Mouse (Mus musculus) T-cell, adult 2 months (primary cell): ENCODE measurements around the gene Tiam2.
"Not testable (repeated sequence)": the region's sequence is repeated elsewhere in the genome, so short reads cannot be mapped to it uniquely, and the experiment has no call there.

Experiments used
- DNase-seq: peaks from one replicate; pipeline ENCODE4 v3.0.0; 2022; ENCODE audit warnings: low spot score

Gene Tiam2

DNA sequence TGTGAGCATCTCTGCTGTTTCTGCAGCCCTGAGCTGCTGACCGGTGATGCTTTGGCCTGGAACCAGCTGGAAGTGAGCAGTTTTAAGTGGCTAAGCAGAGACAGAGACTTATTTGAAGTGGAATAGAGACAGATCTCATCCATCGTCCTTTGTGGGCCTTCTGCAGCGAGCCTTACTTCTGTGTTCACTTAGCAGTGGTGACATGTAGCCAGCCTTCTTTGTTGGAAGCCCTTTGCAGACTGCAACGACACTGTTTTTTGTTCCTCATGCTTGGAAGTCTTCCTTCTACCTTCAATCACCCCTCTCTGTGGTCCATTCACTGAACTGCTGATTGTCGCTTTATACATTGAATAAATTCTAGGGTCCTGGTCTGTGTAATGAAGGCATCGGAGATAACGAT, 18.5 kb downstream of the Tiam2 start:
- no peak for DNase-seq

DNA sequence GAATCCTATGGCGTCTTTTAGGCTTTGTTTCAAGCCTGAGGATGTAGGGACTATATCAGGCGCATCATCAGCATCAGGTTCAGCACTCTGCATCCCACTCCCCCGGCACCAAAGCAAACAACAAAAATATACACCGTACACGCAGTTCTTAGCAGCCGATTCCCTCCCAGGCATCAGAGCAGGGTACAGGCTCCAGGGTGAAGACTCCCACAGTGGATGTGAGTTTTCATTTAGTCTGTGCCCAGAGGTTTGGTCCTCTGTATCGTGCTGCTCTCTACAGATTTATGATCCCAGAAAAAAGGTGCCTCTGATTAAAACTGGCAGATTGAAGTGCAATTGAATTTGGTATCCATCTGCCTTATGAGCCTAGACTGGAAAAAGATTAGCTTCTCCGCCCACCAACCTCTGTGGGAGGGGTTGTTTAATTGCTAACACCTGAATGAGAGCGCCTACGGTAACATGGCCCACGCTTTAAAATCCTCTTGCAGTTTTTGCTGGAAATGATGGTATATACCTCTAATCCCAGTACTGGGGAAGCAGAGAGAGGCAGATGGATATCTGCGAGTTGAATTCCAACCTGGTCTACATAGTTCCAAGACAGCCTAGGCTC, 19.0 kb downstream of the Tiam2 start:
- DNase-seq: no peak

DNA sequence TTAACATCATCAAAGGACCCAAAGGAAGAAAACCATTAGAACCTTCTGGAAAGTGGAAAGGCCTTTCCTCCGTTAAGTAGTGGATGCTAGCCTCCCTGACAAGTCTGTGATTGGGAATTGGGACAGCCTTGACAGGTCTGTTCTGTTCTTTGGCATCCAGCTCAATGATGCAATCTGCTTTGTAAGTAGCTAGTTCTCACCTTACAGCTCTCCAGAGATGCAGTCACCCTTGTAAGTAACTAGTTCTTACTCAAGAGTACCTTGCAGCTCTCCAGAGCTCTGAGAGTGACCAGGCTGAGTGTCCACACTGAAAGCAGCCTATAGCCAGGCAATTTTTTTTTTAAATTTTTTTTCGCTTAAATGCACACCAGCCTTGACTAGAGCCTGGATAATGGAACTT, 21.4 kb downstream of the Tiam2 start:
- DNase-seq: no peak

DNA sequence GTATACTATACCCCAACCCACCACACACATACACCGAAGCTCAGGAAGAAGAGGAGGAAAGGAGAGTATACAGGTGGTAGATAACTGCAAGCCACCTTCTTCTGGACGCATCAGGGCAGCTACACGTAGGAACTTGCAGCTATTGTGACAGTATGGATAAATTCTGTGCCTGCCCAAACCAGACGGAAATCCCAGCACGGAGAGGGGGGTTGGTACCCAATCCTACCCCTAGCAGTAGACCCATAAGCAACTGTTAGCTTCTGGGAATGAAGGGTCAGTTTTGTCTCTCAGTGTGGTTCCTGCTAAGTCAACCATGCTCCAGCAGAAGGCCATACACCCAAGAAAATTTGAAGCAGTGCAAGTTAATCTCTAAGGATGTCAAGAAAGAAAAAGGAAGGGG, 23.0 kb downstream of the Tiam2 start:
- DNase-seq: no peak

DNA sequence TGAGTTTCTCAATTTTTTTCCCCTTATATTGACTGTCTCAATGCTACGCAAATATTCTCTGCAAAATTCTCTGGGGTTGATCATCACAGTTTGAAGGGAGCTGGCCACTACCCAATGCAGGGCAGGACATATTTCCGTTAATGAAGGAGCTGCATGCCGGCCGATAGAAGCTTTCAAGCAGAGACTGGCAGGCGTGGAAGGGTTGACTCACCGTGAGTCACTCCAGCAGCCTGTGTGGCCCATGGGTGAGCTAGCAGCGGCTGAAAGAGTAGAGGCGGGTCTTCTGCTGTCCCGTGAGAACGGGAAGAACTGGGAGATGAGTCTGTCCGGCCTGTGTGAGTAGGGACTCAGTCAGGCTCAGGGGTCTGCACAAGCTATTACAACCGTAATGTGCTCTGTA, 23.6 kb downstream of the Tiam2 start:
- DNase-seq: no peak

DNA sequence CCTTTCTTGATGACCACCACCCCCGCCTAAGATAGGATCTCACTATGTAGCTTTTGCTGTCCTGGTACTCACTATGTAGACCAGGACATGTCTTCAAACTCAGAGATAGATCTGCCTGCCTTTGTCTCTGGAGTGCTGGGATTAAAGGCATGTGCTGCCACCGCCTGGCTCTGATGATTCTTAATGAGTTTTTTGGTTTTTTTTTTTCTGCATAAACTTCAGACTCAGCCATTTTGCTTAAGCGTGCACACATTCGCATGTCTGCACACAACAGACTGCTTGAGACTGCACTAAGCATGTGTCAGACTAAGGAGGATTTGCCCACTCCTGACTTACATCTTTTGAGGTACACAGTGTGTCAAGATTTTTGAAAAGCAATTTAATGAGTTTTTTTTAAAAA, 24.0 kb downstream of the Tiam2 start:
- no peak for DNase-seq

DNA sequence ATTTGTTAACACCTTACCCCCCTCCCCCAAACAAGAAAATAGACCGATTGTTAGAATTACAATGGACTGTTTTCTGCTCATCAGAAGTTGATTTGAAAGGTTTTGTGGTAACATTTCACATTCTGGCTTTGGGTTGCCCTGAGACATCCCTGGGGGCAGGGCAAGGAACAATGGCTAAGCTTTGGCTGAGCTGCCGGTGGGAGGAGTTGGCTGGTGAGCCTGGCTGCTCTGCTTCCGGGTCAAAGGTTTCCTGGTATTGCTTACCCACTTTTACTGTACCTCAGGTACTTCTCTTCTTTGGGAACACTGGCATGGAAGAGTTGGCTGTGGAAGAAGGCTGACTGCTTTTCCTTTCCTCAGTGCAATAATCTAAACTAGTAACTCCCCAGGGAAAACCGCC, 25.3 kb downstream of the Tiam2 start:
- no peak for DNase-seq

DNA sequence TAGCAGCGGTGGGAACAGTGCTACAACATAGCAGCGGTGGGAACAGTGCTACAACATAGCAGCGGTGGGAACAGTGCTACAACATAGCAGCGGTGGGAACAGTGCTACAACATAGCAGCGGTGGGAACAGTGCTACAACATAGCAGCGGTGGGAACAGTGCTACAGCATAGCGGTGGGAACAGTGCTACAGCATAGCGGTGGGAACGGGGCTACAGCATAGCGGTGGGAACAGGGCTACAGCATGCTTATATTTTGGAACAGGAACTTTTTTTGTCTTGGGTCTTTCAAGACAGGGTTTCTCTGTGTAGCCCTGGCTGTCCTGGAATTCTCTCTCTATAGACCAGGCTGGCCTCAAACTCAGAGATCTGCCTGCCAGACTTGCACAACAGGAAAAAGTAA, 26.8 kb downstream of the Tiam2 start:
- DNase-seq: not testable (repeated sequence)

DNA sequence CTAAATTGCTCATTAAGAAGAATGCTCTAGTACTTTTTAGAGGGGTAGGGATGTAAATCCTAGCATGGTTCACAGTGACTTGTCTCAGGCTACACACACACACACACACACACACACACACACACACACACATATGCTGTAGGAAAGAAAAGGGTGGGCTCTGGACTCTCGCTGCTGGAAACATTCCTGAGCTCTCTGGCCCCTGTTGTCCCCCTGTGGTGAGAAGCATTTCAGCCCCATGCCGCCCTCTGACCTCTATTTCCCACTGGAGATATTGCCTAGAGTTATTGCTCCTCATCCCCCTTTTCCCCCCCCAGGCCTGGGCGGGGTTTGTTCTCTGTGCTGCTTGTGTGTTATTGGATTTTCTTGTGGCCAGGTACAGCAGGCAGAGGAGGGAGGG, 28.5 kb downstream of the Tiam2 start:
- DNase-seq: no peak

DNA sequence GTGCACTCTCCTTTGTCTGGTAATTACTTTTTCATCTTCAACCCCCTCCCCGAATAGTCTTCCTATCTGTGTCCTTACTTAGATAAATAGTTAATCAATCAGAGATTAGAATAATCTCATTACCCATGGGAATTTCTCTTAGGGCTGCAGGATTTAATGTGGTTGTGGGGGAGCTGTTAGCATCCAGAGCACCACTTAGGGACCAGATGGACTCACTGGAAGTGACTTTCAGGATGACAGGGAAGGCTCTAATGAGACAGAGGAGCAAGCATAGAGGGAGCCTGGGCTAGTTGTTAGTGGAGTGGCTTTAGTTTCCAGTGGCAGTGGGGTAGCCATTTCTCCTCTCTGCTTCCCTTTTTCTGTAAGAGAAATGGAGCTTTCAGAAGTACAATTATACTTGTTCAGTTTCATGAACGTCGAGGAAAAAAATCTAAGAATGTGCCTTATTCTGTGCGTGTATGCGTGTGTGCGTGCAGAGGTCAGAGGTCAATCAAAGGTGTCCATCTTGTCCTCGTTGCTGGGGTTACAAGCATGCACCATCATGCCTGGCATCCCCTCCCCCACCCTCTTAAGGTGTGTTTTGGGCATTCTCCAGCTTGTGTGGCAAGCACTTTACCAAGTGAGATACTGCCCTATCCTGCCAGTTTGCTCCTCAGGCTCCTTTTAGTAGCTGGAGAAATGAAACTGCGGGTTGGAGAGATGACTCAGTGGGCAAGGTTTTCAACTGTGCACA, 30.4 kb downstream of the Tiam2 start:
- no peak for DNase-seq

DNA sequence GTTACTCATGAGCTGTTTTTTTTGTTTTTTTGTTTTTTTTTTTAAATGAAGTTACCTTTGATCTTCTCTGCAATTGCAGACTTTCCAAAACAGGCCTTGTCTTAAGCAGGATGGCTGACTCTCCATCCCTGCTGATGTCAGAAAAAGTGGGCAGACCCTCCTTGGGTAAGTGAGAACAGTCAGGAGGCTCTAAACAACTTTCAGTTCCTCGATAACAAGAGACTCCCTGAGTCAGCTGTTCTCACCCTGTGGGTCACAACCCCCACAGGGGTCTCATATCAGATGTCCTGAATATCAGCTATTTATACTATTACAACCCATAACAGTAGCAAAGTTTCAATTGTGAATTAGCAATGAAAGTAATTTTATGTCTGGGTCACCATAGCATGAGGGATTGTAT, 33.9 kb downstream of the Tiam2 start:
- DNase-seq: no peak

DNA sequence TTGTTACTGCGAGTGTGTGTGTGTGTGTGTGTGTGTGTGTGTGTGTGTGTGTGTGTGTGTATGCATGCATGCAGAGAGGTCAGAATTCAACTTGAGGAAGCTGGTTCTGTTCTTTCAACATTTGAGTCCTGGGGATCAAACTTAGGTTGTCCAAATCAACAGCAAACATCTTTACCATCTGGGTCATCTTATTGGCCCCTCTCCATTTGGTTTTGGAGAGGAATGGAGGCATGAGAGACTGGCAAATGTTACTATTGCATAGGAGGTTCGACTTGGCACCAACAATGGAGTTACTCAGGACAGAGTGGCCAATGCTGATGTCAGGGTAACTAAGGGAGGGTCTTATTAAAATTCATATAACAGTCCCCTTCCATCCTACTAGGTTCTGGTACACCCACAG, 35.4 kb downstream of the Tiam2 start:
- DNase-seq: no peak

DNA sequence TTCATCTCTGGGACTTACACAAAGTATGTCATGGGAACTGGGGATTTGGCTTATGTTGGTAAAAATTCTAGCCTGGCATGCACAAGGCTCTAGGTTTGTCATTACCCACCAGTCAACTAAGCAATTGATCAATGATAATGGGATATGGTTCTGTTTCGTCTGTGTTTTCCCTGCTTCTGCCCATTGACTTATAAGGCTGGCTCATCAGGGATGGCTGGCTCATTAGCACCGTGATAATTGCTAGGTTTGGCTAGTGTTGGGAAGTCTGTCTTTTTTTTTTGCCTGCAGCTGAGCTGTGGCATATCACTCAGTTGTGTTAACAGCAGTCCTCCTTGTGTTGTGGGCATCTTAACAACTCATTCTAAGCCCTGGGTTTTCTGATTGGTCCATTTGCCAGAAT, 36.8 kb downstream of the Tiam2 start:
- DNase-seq: no peak

DNA sequence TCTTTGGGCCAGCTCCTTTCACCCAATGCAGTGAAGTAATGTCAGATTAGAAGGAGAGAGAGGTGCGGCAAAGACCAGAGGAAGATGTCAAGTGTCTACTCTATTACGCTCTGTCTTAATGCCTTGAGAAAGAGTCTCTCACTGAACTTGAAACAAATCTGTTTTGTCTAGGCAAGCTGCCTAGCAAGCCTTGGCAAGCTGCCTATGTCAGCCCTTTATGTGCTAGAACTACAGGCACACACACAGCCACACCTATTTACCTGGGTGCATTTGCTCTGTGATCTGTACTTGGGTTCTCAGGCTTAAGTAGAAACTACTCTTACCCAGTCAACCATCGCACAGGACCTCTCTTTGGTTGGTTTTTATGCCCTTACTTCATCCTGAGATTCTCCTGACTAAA, 40.4 kb downstream of the Tiam2 start:
- DNase-seq: no peak

DNA sequence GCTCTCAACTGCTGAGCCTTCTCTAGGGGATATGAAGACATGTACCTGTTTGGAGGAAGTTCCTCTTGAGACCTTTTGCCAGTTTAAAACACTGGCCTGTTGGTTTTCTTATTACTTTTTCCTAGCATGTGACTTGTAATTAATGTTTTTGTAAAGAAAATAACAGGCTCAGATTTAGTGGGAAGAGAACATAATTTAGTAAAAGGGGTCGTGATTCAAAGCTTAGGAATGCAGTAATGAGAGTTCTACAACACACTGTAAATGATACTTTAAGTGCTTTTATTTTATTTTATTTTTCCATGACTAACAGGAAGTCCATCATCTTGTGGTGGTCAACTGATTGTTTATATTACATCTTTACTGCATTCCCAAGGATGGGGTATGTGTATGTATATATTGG, 42.0 kb downstream of the Tiam2 start:
- no peak for DNase-seq

DNA sequence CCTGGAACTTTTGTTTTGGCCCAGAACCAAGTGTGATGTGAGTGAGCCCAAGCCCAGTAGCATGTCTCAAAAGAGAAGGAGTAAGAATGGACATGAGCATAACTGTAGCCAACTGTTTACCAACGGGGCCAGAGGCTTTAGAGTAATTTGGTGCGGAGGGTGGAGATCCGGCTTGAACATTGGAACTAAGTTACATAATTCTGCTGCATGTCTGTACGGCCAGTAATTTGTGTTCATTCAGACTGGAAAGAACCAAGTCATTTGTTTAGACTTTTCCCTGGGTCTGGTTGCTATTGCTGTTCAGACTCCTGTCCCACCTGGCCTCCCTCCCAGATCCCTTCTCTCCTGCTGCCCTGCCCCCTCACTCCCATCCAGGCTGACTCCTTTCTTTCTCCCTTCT, 43.3 kb downstream of the Tiam2 start:
- DNase-seq: no peak

DNA sequence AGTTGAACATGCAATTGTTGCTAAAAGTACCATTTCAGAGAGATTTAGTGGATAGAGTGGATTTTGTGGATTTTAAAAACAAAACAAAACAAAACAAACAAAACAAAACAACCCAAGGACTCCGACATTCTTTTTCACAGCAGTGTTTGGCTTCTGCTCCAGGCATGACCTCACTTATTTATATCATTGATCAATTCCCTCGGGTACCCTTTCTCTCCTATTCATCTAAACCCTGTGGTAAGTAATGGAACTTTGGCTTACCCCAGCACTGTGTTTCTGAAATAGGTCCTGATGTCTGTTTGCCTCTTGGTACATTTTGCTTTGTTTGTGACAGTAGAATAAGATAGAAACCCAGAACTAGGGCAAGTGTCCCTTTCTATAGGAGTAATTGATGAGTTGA, 52.2 kb downstream of the Tiam2 start:
- no peak for DNase-seq

DNA sequence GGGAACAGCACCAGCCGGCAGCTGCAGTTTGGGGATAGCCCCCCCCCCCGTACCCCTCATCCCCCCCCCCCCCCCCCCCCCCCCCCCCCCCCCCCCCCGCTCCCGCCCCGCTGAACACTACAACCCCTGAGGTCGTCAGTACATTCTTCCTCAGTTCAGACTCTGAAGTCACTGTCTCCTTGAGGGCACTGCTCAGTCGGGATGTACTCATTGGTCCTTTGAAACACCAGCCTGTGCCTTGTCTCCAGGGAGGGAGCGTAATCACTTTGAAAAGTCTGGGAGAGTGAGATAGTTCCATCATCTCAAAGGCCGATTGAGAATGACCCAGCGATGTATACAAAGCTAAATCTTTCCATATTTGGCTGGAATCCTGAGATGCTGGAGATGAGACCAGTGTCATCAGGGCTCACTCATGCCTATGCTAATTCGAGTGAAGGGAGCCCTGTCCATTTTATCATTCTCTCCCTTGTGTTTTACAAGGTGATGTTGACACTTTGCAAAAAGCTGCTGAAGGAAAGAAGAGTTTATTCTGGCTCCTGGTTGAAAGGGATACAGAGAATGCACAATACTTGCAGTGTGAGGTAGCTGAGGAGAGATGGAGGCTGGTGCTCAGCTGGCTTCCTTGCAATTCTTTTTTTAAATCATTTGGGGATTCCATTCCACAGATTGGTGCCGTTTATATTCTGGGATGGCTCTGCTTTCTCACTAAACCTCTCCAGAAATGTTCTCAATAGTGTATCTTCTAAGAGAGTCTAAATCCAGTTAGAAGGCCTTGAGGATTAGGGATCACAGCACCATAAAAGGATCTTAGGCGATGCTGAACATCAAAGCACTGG, 53.6 kb downstream of the Tiam2 start:
- DNase-seq: no peak

DNA sequence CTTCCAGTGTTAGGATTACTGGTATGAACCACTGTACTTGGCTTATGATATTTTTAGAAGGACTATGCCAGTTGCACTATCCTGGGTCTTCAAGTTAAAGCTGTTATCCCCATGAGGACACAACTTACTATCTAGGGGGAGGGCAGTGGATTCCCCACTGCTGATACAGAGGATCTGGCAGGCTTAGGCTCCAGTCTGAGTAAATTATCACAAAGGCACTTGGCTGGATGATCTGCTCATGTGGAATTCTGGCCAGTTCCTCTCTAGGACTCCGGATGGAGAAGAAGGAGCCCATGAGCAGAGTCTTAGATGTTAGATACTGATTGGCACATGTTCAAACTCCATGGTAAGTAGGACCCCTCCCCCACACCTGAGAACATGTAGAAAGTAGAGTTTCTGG, 59.0 kb downstream of the Tiam2 start:
- DNase-seq: no peak

DNA sequence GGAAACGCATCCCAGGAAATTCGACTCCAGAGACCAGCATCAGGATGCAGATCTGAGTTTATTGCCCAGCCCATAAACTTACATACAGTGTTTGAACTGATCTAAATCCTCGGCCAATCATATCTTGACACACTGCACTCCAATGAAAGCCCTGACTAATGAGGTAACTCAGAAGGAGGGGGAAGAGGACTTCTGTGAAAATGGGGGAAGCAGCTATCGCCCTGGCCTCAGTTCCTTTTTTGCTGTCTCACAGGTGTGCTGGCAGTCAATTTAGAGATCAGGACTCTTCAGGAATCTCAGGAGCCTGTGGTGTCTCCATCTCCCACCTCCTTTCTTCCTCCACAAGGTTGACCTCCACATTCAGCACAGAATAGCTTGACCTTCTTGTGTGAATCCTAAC, 61.4 kb downstream of the Tiam2 start:
- no peak for DNase-seq

DNA sequence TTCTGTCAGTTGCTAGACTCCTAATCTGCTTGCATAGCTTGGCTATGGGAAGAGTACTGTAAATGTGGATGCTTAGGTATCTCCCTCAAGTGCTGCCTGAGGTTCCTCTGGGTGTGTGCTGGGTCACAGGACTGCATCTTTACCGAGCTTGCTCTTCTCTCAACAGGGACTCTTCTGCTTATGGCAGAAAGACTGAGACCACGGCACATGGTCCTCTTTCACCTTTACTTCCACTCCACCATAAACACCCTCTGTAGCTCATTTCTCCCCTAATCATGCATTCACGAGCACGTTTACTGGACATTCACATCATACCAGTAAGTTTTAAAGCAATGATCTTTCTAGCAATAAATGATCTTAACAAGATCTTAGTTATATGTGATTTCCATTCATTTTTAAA, 63.4 kb downstream of the Tiam2 start:
- DNase-seq: no peak

DNA sequence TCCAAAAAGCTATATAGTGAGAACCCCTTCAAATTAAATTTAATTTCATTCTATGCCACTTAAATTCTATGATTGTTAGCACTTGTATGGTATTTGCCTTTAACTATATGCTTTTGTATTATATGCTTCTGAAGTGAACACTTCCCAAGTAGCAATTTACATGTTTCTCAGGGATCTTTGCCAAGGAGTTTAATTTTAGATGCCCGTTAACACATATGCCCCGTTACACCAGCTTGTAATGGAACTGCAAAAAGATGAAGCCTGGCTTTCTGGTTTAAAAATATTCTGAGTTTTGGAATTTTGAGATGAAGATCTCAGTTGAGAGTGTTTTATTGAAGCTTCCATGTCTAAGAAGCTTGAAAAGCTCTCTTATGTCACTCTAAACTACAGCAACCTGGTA, 67.6 kb downstream of the Tiam2 start:
- DNase-seq: no peak

DNA sequence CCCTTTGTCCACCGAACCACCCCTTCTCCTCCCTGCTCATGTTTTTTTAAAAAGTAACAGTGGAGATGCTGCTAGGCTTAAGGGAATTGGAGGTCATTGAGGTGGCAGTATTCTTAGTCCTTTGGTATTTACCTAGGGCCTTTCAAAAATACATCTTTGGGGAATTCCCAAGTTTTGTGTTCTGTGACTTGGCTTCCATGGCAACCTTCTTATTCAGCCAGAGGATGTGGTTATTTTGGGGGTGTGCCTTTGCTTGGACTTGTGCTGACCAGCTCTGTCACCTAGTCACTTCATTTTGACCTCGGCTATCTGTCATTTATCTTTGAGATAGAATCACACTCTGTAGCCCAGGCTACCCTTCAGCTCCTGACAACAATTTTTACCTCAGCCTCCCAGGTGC, 68.6 kb downstream of the Tiam2 start:
- DNase-seq: no peak
